Mouse (Mus musculus): Measurements from ENCODE around the gene Flrt3.

Flrt3 gene

GRCm38 (mm10) chr2:140621730-140622337 is 49.4 kb downstream of the Flrt3 start:
- DNase-seq (ENCODE audit: low read depth): no peak

- no peak for DNase-seq (ENCODE audit: low read depth)
Measured at GRCm38 (mm10) chr2:140615451-140615850, 55.8 kb downstream of the Flrt3 start.
